Mouse (Mus musculus): ENCODE measurements at regions not wholly inside any gene's neighbourhood (a gene's known extent, or its start where the extent isn't known, plus 50 kb on each side); places are given as distances from the start of the nearest gene placed in this dataset.

- H3K4me3 ChIP-seq (ENCODE audit: low read depth, low read length): no peak overlapping the region
- H3K27me3 ChIP-seq (ENCODE audit: control insufficient read depth, insufficient read depth, low read length): no peaks in the 10 kb centered on the region
- H3K9ac ChIP-seq (replicated peaks; ENCODE audit: low read depth, low read length): no peak overlapping the region
- no peaks in the 10 kb centered on the region for H3K4me1 ChIP-seq (ENCODE audit: control insufficient read depth, insufficient read depth, low read length)
- no peak overlapping the region for H3K4me2 ChIP-seq (ENCODE audit: low read depth, low read length)
- 75% methylated on average over 10 of the region's 10 CpGs for WGBS
- H3K36me3 ChIP-seq (ENCODE audit: control insufficient read depth, insufficient read depth, low read length): no peaks in the 10 kb centered on the region
- H3K27ac ChIP-seq (ENCODE audit: low read depth, low read length): no peak overlapping the region
- no peaks in the 10 kb centered on the region for H3K9me3 ChIP-seq (ENCODE audit: control insufficient read depth, low read length)
- no peak for ATAC-seq (ENCODE audit: low read depth)
Measured at GRCm38 (mm10) chr11:112173585-112173984, 608.4 kb upstream of the Sox9 start.

DNA sequence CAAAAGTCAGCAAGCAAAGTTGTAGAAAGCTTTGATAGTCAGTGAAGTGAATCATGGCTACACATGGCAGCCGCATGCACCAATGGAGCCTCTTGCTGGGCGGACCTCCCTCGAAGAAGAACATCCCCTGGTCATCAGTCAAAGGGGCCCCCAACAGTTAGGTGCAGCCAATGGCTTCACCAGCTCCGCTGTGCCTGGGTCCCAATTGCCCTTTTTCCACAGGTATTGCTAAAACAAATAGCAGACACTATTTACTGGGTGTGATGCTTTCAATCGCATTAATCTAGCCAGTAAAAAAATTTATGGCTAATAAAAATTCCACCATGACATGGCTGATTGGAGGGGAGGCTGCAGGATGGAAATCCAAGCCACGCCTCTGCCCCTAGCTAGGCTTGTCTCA lies 606.7 kb upstream of the Sox9 start:
- no peak for ATAC-seq (ENCODE audit: low read depth)
- no peaks in the 10 kb centered on the region for H3K27me3 ChIP-seq (ENCODE audit: control insufficient read depth, insufficient read depth, low read length)
- no peak overlapping the region for H3K4me2 ChIP-seq (ENCODE audit: low read depth, low read length)
- H3K4me3 ChIP-seq (ENCODE audit: low read depth, low read length): no peak overlapping the region
- WGBS: 72% methylated on average over 6 of the region's 6 CpGs
- H3K36me3 ChIP-seq (ENCODE audit: control insufficient read depth, insufficient read depth, low read length): no peaks in the 10 kb centered on the region
- no peaks in the 10 kb centered on the region for H3K9me3 ChIP-seq (ENCODE audit: control insufficient read depth, low read length)
- no peak overlapping the region for H3K27ac ChIP-seq (ENCODE audit: low read depth, low read length)
- H3K4me1 ChIP-seq (ENCODE audit: control insufficient read depth, insufficient read depth, low read length): no peaks in the 10 kb centered on the region
- H3K9ac ChIP-seq (replicated peaks; ENCODE audit: low read depth, low read length): no peak overlapping the region

DNA sequence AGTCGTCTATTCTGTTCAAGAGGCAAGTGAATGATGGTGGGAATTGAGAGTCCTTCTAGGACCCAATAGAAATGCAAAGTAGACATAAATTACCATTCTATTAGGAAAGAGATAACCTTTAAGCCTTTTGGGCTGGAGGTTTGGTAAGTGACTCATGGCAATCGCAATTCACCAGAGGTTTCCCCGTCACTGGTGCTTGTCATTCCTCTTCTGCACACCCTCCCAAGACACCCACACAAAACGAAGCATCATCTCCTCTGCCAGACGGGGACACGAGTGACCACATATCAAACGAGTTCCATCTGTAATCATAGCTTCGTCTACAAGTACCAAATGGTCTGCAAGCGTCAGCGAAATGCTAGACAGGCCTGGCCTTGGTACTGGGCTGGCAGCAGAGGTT lies 601.4 kb upstream of the Sox9 start:
- no peak for ATAC-seq (ENCODE audit: low read depth)
- Histone ChIP-seq H3K4me3 (ENCODE audit: low read depth, low read length) (no peak overlapping the region), H3K36me3 (ENCODE audit: control insufficient read depth, insufficient read depth, low read length) (no peaks in the 10 kb centered on the region), H3K4me1 (ENCODE audit: control insufficient read depth, insufficient read depth, low read length) (no peaks in the 10 kb centered on the region), H3K27me3 (ENCODE audit: control insufficient read depth, insufficient read depth, low read length) (no peaks in the 10 kb centered on the region), H3K9ac (replicated peaks; ENCODE audit: low read depth, low read length) (no peak overlapping the region), H3K9me3 (ENCODE audit: control insufficient read depth, low read length) (no peaks in the 10 kb centered on the region), H3K27ac (ENCODE audit: low read depth, low read length) (no peak overlapping the region), H3K4me2 (ENCODE audit: low read depth, low read length) (no peak overlapping the region)
- 73% methylated on average over 10 of the region's 10 CpGs for WGBS

GRCm38 (mm10) chr11:112197620-112198268 lies 584.3 kb upstream of the Sox9 start:
- Histone ChIP-seq H3K4me2 (ENCODE audit: low read depth, low read length) (no peak overlapping the region), H3K27ac (ENCODE audit: low read depth, low read length) (no peak overlapping the region), H3K27me3 (ENCODE audit: control insufficient read depth, insufficient read depth, low read length) (no peaks in the 10 kb centered on the region), H3K4me1 (ENCODE audit: control insufficient read depth, insufficient read depth, low read length) (no peaks in the 10 kb centered on the region; the same call in 1 of the 2 replicates), H3K36me3 (ENCODE audit: control insufficient read depth, insufficient read depth, low read length) (no peaks in the 10 kb centered on the region), H3K9me3 (ENCODE audit: control insufficient read depth, low read length) (no peaks in the 10 kb centered on the region), H3K9ac (replicated peaks; ENCODE audit: low read depth, low read length) (no peak overlapping the region), H3K4me3 (ENCODE audit: low read depth, low read length) (no peak overlapping the region)
- ATAC-seq (ENCODE audit: low read depth): peak; percentile 73; the same call in 1 of the 2 replicates
- WGBS: 4% methylated on average over 18 of the region's 18 CpGs

GRCm38 (mm10) chr11:112204561-112204960 lies 577.5 kb upstream of the Sox9 start:
- no peak overlapping the region for H3K27ac ChIP-seq (ENCODE audit: low read depth, low read length)
- WGBS: 42% methylated on average over 2 of the region's 2 CpGs

GRCm38 (mm10) chr11:112209414-112209813 lies 572.6 kb upstream of the Sox9 start:
- no peaks in the 10 kb centered on the region for H3K4me1 ChIP-seq (ENCODE audit: control insufficient read depth, insufficient read depth, low read length)
- H3K27ac ChIP-seq (ENCODE audit: low read depth, low read length): no peak overlapping the region
- ATAC-seq (ENCODE audit: low read depth): no peak
- H3K9ac ChIP-seq (replicated peaks; ENCODE audit: low read depth, low read length): no peak overlapping the region
- H3K27me3 ChIP-seq (ENCODE audit: control insufficient read depth, insufficient read depth, low read length): no peaks in the 10 kb centered on the region
- H3K4me3 ChIP-seq (ENCODE audit: low read depth, low read length): no peak overlapping the region
- H3K36me3 ChIP-seq (ENCODE audit: control insufficient read depth, insufficient read depth, low read length): no peaks in the 10 kb centered on the region
- no peaks in the 10 kb centered on the region for H3K9me3 ChIP-seq (ENCODE audit: control insufficient read depth, low read length)
- H3K4me2 ChIP-seq (ENCODE audit: low read depth, low read length): no peak overlapping the region
- 29% methylated on average over 4 of the region's 4 CpGs for WGBS

More at GRCm38 (mm10) chr11:112204561-112204960, 577.5 kb upstream of the Sox9 start:
- Histone ChIP-seq H3K4me3 (ENCODE audit: low read depth, low read length) (no peak overlapping the region), H3K36me3 (ENCODE audit: control insufficient read depth, insufficient read depth, low read length) (no peaks in the 10 kb centered on the region), H3K9me3 (ENCODE audit: control insufficient read depth, low read length) (no peaks in the 10 kb centered on the region), H3K27me3 (ENCODE audit: control insufficient read depth, insufficient read depth, low read length) (no peaks in the 10 kb centered on the region), H3K9ac (replicated peaks; ENCODE audit: low read depth, low read length) (no peak overlapping the region), H3K4me1 (ENCODE audit: control insufficient read depth, insufficient read depth, low read length) (no peaks in the 10 kb centered on the region), H3K4me2 (ENCODE audit: low read depth, low read length) (no peak overlapping the region)
- ATAC-seq (ENCODE audit: low read depth): no peak

DNA sequence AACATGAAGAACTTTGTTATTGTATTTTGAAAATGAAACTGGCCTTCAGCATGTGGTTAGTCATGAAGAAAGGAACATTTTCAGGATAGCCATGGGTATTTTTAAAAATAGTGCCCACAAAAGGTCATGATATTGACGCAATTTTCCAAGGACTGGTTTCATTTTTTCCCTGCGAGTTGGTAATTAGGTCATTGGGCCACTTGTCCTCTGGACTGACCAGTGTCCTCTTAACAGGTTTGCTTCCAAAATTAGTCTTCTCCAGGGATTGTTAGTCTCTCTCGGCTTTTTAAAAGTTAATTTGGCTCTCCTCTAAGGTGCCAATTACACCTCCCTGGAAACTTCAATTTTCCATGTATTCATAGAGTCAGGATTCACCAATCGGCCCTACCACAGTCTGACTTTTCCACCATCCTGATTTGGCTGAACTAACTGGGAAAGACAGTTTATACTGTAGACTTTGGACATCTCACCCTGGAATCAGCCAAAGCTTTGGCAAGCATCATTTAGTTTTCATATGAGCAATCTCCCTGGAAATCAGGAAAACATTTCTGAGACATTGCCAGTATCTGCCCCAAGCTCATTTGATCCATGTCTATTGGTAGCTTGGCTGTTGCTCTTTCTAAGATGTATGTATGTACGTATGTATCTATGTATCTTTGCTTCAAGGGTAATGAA lies 562.8 kb upstream of the Sox9 start:
- WGBS: 95% methylated on average over 5 of the region's 5 CpGs
- Histone ChIP-seq H3K4me1 (ENCODE audit: control insufficient read depth, insufficient read depth, low read length) (no peaks in the 10 kb centered on the region), H3K36me3 (ENCODE audit: control insufficient read depth, insufficient read depth, low read length) (no peaks in the 10 kb centered on the region), H3K9me3 (ENCODE audit: control insufficient read depth, low read length) (no peaks in the 10 kb centered on the region), H3K27ac (ENCODE audit: low read depth, low read length) (no peak overlapping the region), H3K4me2 (ENCODE audit: low read depth, low read length) (no peak overlapping the region), H3K4me3 (ENCODE audit: low read depth, low read length) (no peak overlapping the region), H3K9ac (replicated peaks; ENCODE audit: low read depth, low read length) (no peak overlapping the region), H3K27me3 (ENCODE audit: control insufficient read depth, insufficient read depth, low read length) (no peaks in the 10 kb centered on the region)
- no peak for ATAC-seq (ENCODE audit: low read depth)

GRCm38 (mm10) chr11:112234492-112235116 lies 547.4 kb upstream of the Sox9 start:
- Histone ChIP-seq H3K36me3 (ENCODE audit: control insufficient read depth, insufficient read depth, low read length) (no peaks in the 10 kb centered on the region), H3K4me2 (ENCODE audit: low read depth, low read length) (no peak overlapping the region), H3K4me3 (ENCODE audit: low read depth, low read length) (no peak overlapping the region), H3K27me3 (ENCODE audit: control insufficient read depth, insufficient read depth, low read length) (no peaks in the 10 kb centered on the region), H3K27ac (ENCODE audit: low read depth, low read length) (no peak overlapping the region), H3K9ac (replicated peaks; ENCODE audit: low read depth, low read length) (no peak overlapping the region), H3K4me1 (ENCODE audit: control insufficient read depth, insufficient read depth, low read length) (no peaks in the 10 kb centered on the region), H3K9me3 (ENCODE audit: control insufficient read depth, low read length) (no peaks in the 10 kb centered on the region)
- no peak for ATAC-seq (ENCODE audit: low read depth)
- WGBS: 71% methylated on average over 7 of the region's 7 CpGs

Data from neural tube, embryonic 14.5 days (tissue).